Mouse (Mus musculus) lung, postnatal 0 days (tissue): ENCODE measurements around the gene Mta3. TPM values are rescaled to one million over a fixed set of nuclear protein-coding genes. Genes with fewer than 3 reads are reported as not detected.

Experiments used
- ATAC-seq: fragments of 200-750 bp; cut with Nextera tagmentation; 2 replicates; pipeline ENCODE4 v1.8.0; 2017; ENCODE audit warnings: moderate library complexity
- DNase-seq: peaks from one replicate; pipeline ENCODE4 v3.0.0-alpha.2; 2016; ENCODE audit warnings: low spot score
- H3K27ac ChIP-seq: fragments of 300-500 bp; sonication (generic); 2 replicates; pipeline ENCODE4 v1.5.1; 2014; ENCODE audit warnings: antibody characterized with exemption, mild to moderate bottlenecking, low read length, mixed read lengths
- H3K27me3 ChIP-seq: fragments of 300-500 bp; sonication (generic); replicated peaks from 2 replicates; pipeline ENCODE4 v1.6.1; 2014; ENCODE audit warnings: low read length, mixed read lengths; ENCODE audit not compliant: insufficient read depth
- H3K36me3 ChIP-seq: fragments of 300-500 bp; sonication (generic); 2 replicates; pipeline ENCODE4 v1.6.1; 2014; ENCODE audit warnings: low read length, mixed read lengths; ENCODE audit not compliant: insufficient read depth
- H3K4me1 ChIP-seq: fragments of 300-500 bp; sonication (generic); 2 replicates; pipeline ENCODE4 v1.6.1; 2014; ENCODE audit warnings: antibody characterized with exemption, low read depth, low read length, mixed read lengths; ENCODE audit not compliant: insufficient read depth
- H3K4me2 ChIP-seq: fragments of 300-500 bp; sonication (generic); replicated peaks from 2 replicates; pipeline ENCODE4 v1.6.1; 2014; ENCODE audit warnings: low read depth, mild to moderate bottlenecking, low read length, moderate library complexity, mixed read lengths
- H3K4me3 ChIP-seq: fragments of 300-500 bp; sonication (generic); 2 replicates; pipeline ENCODE4 v1.5.1; 2014; ENCODE audit warnings: low read depth, low read length
- H3K9ac ChIP-seq: fragments of 300-500 bp; sonication (generic); replicated peaks from 2 replicates; pipeline ENCODE4 v1.6.1; 2014; ENCODE audit warnings: low read depth, mild to moderate bottlenecking
- H3K9me3 ChIP-seq: fragments of 300-500 bp; sonication (generic); 2 replicates; pipeline ENCODE4 v1.6.1; 2016; ENCODE audit warnings: low read length, mixed read lengths
- CTCF ChIP-seq: IDR thresholded peaks from 2 replicates; pipeline ENCODE4 v1.5.1; 2016; ENCODE audit warnings: antibody characterized with exemption, mild to moderate bottlenecking
- EP300 ChIP-seq: IDR thresholded peaks from 2 replicates; pipeline ENCODE4 v1.6.1; 2016; ENCODE audit warnings: antibody characterized with exemption, mild to moderate bottlenecking, control low read depth
- WGBS: fragments of 180-500 bp; shearing (Covaris S2); extraction: QIAGEN DNeasy Blood & Tissue Kit; methylation state at CpG from one replicate; pipeline ENCODE4 v1.1.7; 2014; 5-methylcytosine and 5-hydroxymethylcytosine counted together
- polyA plus RNA-seq: library from polyadenylated mRNA; unstranded; fragments of >200 nt; fragmentation: Nextera tagmentation; extraction: Ambion mirVana; gene quantifications from 2 replicates; pipeline ENCODE4 v1.2.1, GENCODE M21; 2015

Gene Mta3
- polyA plus RNA-seq, 1 experiment from 2014 or later: 32.0 TPM

DNA sequence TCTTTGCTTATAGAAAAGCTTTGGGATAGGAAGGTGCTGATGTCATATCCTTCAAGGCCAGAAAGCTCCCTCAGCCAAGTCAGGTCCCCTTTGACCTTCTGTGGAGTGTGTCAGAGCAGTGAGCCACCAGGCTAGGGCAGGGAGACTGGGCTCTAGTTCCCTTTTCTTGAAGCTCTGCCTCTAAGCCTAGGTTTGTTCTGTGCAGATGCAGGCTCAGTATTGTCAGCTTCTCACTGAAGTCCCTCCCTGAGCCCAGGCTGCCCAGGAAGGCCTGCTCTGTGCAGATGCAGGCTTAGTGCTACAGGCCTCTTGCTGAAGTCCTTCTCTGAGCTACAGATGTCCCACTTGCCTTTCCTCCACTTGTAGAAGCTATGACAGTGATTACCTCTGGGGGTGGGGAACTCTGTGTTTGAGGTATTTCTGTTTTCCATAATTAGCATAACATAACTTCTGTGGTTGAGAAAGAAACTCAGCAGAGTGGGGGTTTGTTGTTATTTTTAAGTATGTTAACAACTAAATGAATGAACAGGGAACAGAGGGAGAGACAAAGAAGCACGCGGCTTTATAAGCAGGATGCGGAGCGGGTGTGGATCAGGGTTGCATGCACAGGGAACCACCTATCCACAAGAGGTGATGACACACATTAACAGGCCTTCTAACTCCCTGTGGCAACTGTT, 124.8 kb downstream of the Mta3 start:
- Histone ChIP-seq H3K36me3 (no peaks in the 10 kb centered on the region), H3K27ac (no peak overlapping the region), H3K9me3 (no peaks in the 10 kb centered on the region), H3K9ac (no peak overlapping the region), H3K4me2 (no peak overlapping the region), H3K4me1 (no peaks in the 10 kb centered on the region), H3K27me3 (no peaks in the 10 kb centered on the region), H3K4me3 (no peak overlapping the region)
- 90% methylated on average over 4 of the region's 4 CpGs for WGBS
- TF ChIP-seq CTCF (no peak), EP300 (no peak)
- DNase-seq (peak; percentile 47), ATAC-seq (peak; percentile 43)

DNA sequence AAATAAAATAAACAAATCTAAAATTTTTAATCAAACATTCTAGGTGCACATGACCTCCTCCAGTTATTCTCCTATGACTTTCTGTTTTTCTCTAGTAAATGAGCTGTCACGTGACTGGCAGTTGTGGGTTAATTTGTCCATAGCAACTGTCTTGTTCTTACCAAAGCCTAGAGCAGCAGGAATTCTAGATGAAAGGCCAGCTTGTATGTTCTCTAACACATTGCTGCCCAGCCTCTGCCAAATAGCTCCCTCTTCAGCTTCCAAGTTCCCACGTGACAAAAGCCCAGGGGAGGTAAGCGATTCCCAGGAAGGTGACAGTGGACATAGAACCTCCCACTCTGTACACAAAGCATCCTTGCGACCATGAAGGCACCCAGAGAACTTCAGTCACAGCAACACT, 128.2 kb downstream of the Mta3 start:
- no peak overlapping the region for H3K4me3 ChIP-seq
- H3K4me2 ChIP-seq: no peak overlapping the region
- no peaks in the 10 kb centered on the region for H3K36me3 ChIP-seq
- no peaks in the 10 kb centered on the region for H3K4me1 ChIP-seq
- H3K9ac ChIP-seq: no peak overlapping the region
- H3K27me3 ChIP-seq: no peaks in the 10 kb centered on the region
- peak; percentile 72 for DNase-seq
- H3K27ac ChIP-seq: no peak overlapping the region
- 15% methylated on average over 4 of the region's 4 CpGs for WGBS
- TF ChIP-seq EP300 (no peak), CTCF (peak; percentile 1; the same call in 1 of the 2 replicates)
- H3K9me3 ChIP-seq: no peaks in the 10 kb centered on the region
- ATAC-seq: peak; percentile 54

DNA sequence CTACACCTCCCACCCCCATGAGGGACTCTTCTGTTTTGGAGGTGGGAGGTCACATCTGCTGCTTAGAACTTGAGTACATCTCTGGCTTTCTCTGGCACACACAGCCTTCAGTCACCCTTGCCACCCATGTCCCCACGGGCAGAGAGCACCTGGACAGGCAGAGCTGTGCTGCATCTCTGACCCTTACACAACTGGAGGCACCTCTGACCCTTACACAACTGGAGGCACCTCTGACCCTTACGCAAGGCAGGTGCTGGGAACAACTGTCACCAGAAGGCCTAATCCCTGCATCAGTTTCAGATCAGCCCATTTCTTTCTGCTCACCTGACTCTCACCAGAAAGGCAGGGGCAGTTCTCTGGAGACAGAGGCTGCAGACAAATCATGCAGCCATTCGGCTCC, 130.1 kb downstream of the Mta3 start:
- H3K27ac ChIP-seq: no peak overlapping the region
- H3K36me3 ChIP-seq: no peaks in the 10 kb centered on the region
- DNase-seq (no peak), ATAC-seq (no peak)
- H3K4me1 ChIP-seq: no peaks in the 10 kb centered on the region
- WGBS: 74% methylated on average over 3 of the region's 3 CpGs
- TF ChIP-seq CTCF: no peak
- TF ChIP-seq EP300: no peak
- H3K4me2 ChIP-seq: no peak overlapping the region
- no peak overlapping the region for H3K4me3 ChIP-seq
- H3K9me3 ChIP-seq: no peaks in the 10 kb centered on the region
- H3K9ac ChIP-seq: no peak overlapping the region
- no peaks in the 10 kb centered on the region for H3K27me3 ChIP-seq

DNA sequence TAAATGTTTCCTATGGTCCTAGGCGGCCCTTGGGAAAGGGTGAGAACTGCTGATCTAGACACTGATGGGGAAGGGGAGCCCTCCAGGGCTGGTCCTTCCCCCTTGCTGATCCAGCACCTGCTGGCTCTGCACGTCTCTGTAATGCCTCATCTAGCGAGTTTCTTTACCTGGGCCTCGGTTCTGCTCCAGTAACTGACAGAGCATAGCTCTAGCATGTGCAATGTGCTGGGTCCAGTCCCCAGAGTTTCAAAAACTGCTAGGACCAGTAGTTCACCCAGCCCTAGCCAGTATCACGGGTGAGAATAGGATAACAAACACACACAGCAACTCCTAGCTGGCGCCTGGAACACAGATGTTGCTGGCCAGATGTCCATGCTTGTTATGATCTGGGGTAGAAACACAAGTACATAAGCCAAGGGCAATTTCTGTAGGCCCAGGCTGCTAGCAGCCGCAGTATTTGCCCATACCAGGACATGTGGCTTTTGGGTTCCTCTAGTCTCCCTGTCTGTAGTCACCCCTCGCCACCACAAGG, 131.8 kb downstream of the Mta3 start:
- DNase-seq (no peak), ATAC-seq (no peak)
- Histone ChIP-seq H3K9ac (no peak overlapping the region), H3K27me3 (no peaks in the 10 kb centered on the region), H3K4me3 (no peak overlapping the region), H3K9me3 (no peaks in the 10 kb centered on the region), H3K4me2 (no peak overlapping the region), H3K4me1 (no peaks in the 10 kb centered on the region), H3K27ac (no peak overlapping the region), H3K36me3 (no peaks in the 10 kb centered on the region)
- 75% methylated on average over 8 of the region's 8 CpGs for WGBS
- TF ChIP-seq CTCF (no peak), EP300 (no peak)

DNA sequence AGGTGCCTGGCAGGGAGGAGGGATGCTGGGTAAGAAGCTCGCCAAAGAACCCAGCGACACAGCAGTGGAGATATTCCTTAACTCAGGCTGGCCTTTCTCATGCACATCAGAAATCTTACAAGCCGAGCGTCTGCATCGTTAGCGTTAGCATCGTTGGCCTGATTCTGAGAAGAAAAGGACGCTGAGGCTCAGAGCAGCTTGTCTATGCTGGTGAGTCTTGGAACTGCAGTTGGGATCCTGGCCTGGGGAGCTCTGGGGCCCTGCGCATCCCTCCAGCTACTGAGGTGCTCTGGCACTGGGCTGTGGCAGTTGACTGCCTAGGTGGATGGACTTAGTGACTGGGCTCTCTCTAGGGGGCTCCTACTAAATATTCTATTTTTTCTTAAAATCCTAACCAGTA, 133.2 kb downstream of the Mta3 start:
- Histone ChIP-seq H3K4me3 (no peak overlapping the region), H3K27ac (no peak overlapping the region), H3K27me3 (no peaks in the 10 kb centered on the region), H3K9ac (no peak overlapping the region), H3K36me3 (no peaks in the 10 kb centered on the region), H3K4me1 (no peaks in the 10 kb centered on the region), H3K9me3 (no peaks in the 10 kb centered on the region), H3K4me2 (no peak overlapping the region)
- TF ChIP-seq CTCF (no peak), EP300 (no peak)
- ATAC-seq: no peak
- WGBS: 59% methylated on average over 9 of the region's 9 CpGs
- no peak for DNase-seq

DNA sequence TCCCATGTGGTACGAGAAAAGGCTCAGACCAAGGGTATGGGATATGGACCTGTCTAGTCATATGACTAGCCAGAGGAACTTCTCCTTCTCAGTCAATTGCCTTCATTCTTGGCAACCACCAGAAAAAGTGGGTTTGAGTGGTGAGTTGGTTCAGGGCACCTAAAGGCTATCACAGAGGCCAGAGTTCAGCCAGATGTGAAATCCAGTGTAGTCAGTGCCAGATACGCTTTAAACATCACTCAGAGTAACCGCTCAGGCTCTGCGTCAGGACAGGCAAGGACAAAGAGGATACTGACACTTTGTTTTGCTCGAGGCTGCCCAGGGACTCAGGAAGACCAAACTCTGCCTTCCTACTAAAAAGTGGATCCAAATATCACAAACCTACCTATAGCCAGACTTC, 135.0 kb downstream of the Mta3 start:
- H3K4me2 ChIP-seq: no peak overlapping the region
- TF ChIP-seq EP300 (no peak), CTCF (no peak)
- no peak overlapping the region for H3K9ac ChIP-seq
- H3K9me3 ChIP-seq: no peaks in the 10 kb centered on the region
- no peaks in the 10 kb centered on the region for H3K36me3 ChIP-seq
- DNase-seq (no peak), ATAC-seq (no peak)
- no peak overlapping the region for H3K27ac ChIP-seq
- H3K4me3 ChIP-seq: no peak overlapping the region
- WGBS: 78% methylated on average over 5 of the region's 5 CpGs
- H3K27me3 ChIP-seq: no peaks in the 10 kb centered on the region
- no peaks in the 10 kb centered on the region for H3K4me1 ChIP-seq
